Mouse (Mus musculus): ENCODE data around the gene Bst1. TPM values are rescaled to one million over a fixed set of nuclear protein-coding genes. Genes with fewer than 3 reads are reported as not detected.

Gene Bst1
- polyA plus RNA-seq (2012; rRNA removed) = 0.18 and 0.19 TPM in 2 replicates
- polyA plus RNA-seq (2014; fragmentation: Nextera tagmentation; extraction: Ambion mirVana) = 0.52 and 0.69 TPM in 2 replicates

- H3K9ac ChIP-seq (replicated peaks) = no peak within 1 kb of the TSS
- H3K4me3 ChIP-seq (ENCODE audit: insufficient read depth in 1 of 2, low read depth in 2 of 2, low read length in 2 of 2) = no peak within 1 kb of the TSS
- H3K4me1 ChIP-seq (replicated peaks; ENCODE audit: control insufficient read depth in 2 of 2, insufficient read depth in 2 of 2, low read length in 1 of 2) = no peaks in the 10 kb centered on the region
- 39% methylated on average over 12 of the region's 12 CpGs for WGBS (ENCODE audit: insufficient replicate concordance)
- H3K9me3 ChIP-seq (ENCODE audit: control insufficient read depth, low read length) = no peaks in the 10 kb centered on the region
- DNase-seq (ENCODE audit: low read depth in 3 of 3, low spot score in 3 of 3) = no peak
- no peaks in the 10 kb centered on the region for H3K27me3 ChIP-seq (ENCODE audit: control insufficient read depth, insufficient read depth, low read length)
- H3K4me2 ChIP-seq (ENCODE audit: low read depth) = no peak within 1 kb of the TSS
- ATAC-seq (ENCODE audit: insufficient read depth) = no peak
- no peaks in the 10 kb centered on the region for H3K36me3 ChIP-seq (replicated peaks; ENCODE audit: control insufficient read depth, insufficient read depth, low read depth)
- H3K27ac ChIP-seq = no peak within 1 kb of the TSS
- TF ChIP-seq CTCF (IDR thresholded peaks at IDR 0.05; ENCODE audit: low read depth) = no peak
- TF ChIP-seq EP300 (IDR thresholded peaks at IDR 0.05; ENCODE audit: low read depth) = no peak
Observed at GRCm38 (mm10) chr5:43818695-43819094, at the start of gene Bst1. Bst1 (plus strand) TSS chr5:43818885.

- DNase-seq (ENCODE audit: low read depth in 3 of 3, low spot score in 3 of 3) (no peak), ATAC-seq (ENCODE audit: insufficient read depth) (no peak)
- Histone ChIP-seq H3K9me3 (ENCODE audit: control insufficient read depth, low read length) (no peaks in the 10 kb centered on the region), H3K27me3 (ENCODE audit: control insufficient read depth, insufficient read depth, low read length) (no peaks in the 10 kb centered on the region), H3K4me2 (ENCODE audit: low read depth) (no peak overlapping the region), H3K9ac (replicated peaks) (no peak overlapping the region), H3K36me3 (replicated peaks; ENCODE audit: control insufficient read depth, insufficient read depth, low read depth) (peaks cover 5% of the 10 kb centered on the region), H3K4me1 (replicated peaks; ENCODE audit: control insufficient read depth in 2 of 2, insufficient read depth in 2 of 2, low read length in 1 of 2) (no peaks in the 10 kb centered on the region; a peak in 1 of 4 replicates), H3K27ac (no peak overlapping the region), H3K4me3 (ENCODE audit: insufficient read depth in 1 of 2, low read depth in 2 of 2, low read length in 2 of 2) (no peak overlapping the region)
- 48% methylated on average over 3 of the region's 3 CpGs for WGBS (ENCODE audit: insufficient replicate concordance)
- no peak for TF ChIP-seq CTCF (IDR thresholded peaks at IDR 0.05; ENCODE audit: low read depth)
- no peak for TF ChIP-seq EP300 (IDR thresholded peaks at IDR 0.05; ENCODE audit: low read depth)
Observed at GRCm38 (mm10) chr5:43770618-43771354, 47.9 kb upstream of the Bst1 start.

- no peaks in the 10 kb centered on the region; a peak in 2 of 4 replicates for H3K4me1 ChIP-seq (replicated peaks; ENCODE audit: control insufficient read depth in 2 of 2, insufficient read depth in 2 of 2, low read length in 1 of 2)
- H3K4me2 ChIP-seq (ENCODE audit: low read depth) = no peak overlapping the region
- peaks cover 5% of the 10 kb centered on the region for H3K36me3 ChIP-seq (replicated peaks; ENCODE audit: control insufficient read depth, insufficient read depth, low read depth)
- H3K27ac ChIP-seq = no peak overlapping the region
- TF ChIP-seq CTCF (IDR thresholded peaks at IDR 0.05; ENCODE audit: low read depth) = no peak
- TF ChIP-seq EP300 (IDR thresholded peaks at IDR 0.05; ENCODE audit: low read depth) = no peak
- DNase-seq (ENCODE audit: low read depth in 3 of 3, low spot score in 3 of 3) (no peak), ATAC-seq (ENCODE audit: insufficient read depth) (no peak)
- no peaks in the 10 kb centered on the region for H3K9me3 ChIP-seq (ENCODE audit: control insufficient read depth, low read length)
- 64% methylated on average over 3 of the region's 3 CpGs for whole genome bisulfite sequencing (ENCODE audit: insufficient replicate concordance)
- no peaks in the 10 kb centered on the region for H3K27me3 ChIP-seq (ENCODE audit: control insufficient read depth, insufficient read depth, low read length)
- no peak overlapping the region for H3K9ac ChIP-seq (replicated peaks)
- H3K4me3 ChIP-seq (ENCODE audit: insufficient read depth in 1 of 2, low read depth in 2 of 2, low read length in 2 of 2) = no peak overlapping the region
Observed at GRCm38 (mm10) chr5:43771555-43771954, 47.1 kb upstream of the Bst1 start.

- no peak overlapping the region for H3K4me3 ChIP-seq (ENCODE audit: insufficient read depth in 1 of 2, low read depth in 2 of 2, low read length in 2 of 2)
- ATAC-seq (ENCODE audit: insufficient read depth) (no peak), DNase-seq (ENCODE audit: low read depth in 3 of 3, low spot score in 3 of 3) (no peak)
- peaks cover 9 to 12% of the 10 kb centered on the region in 2 experiments for H3K4me1 ChIP-seq (replicated peaks; ENCODE audit: control insufficient read depth in 2 of 2, insufficient read depth in 2 of 2, low read length in 1 of 2)
- H3K9me3 ChIP-seq (ENCODE audit: control insufficient read depth, low read length) = no peaks in the 10 kb centered on the region
- H3K27ac ChIP-seq = no peak overlapping the region
- no peaks in the 10 kb centered on the region for H3K36me3 ChIP-seq (replicated peaks; ENCODE audit: control insufficient read depth, insufficient read depth, low read depth)
- no peaks in the 10 kb centered on the region for H3K27me3 ChIP-seq (ENCODE audit: control insufficient read depth, insufficient read depth, low read length)
- H3K4me2 ChIP-seq (ENCODE audit: low read depth) = no peak overlapping the region
- TF ChIP-seq EP300 (IDR thresholded peaks at IDR 0.05; ENCODE audit: low read depth) = no peak
- no peak for TF ChIP-seq CTCF (IDR thresholded peaks at IDR 0.05; ENCODE audit: low read depth)
- no peak overlapping the region for H3K9ac ChIP-seq (replicated peaks)
Observed at GRCm38 (mm10) chr5:43776407-43776806, 42.3 kb upstream of the Bst1 start.

GRCm38 (mm10) chr5:43776993-43777392 is 41.7 kb upstream of the Bst1 start:
- ATAC-seq (ENCODE audit: insufficient read depth) = no peak

More at GRCm38 (mm10) chr5:43776993-43777392, 41.7 kb upstream of the Bst1 start:
- Histone ChIP-seq H3K4me2 (ENCODE audit: low read depth) (no peak overlapping the region), H3K9me3 (ENCODE audit: control insufficient read depth, low read length) (no peaks in the 10 kb centered on the region), H3K4me3 (ENCODE audit: insufficient read depth in 1 of 2, low read depth in 2 of 2, low read length in 2 of 2) (no peak overlapping the region), H3K36me3 (replicated peaks; ENCODE audit: control insufficient read depth, insufficient read depth, low read depth) (no peaks in the 10 kb centered on the region), H3K9ac (replicated peaks) (no peak overlapping the region), H3K27ac (no peak overlapping the region), H3K27me3 (ENCODE audit: control insufficient read depth, insufficient read depth, low read length) (no peaks in the 10 kb centered on the region), H3K4me1 (replicated peaks; ENCODE audit: control insufficient read depth in 2 of 2, insufficient read depth in 2 of 2, low read length in 1 of 2) (peaks cover 9 to 12% of the 10 kb centered on the region in 2 experiments)
- WGBS (ENCODE audit: insufficient replicate concordance) = 28% methylated on average over 1 of the region's 1 CpGs
- no peak for TF ChIP-seq CTCF (IDR thresholded peaks at IDR 0.05; ENCODE audit: low read depth)
- no peak for TF ChIP-seq EP300 (IDR thresholded peaks at IDR 0.05; ENCODE audit: low read depth)
- no peak for DNase-seq (ENCODE audit: low read depth in 3 of 3, low spot score in 3 of 3)
